Mouse (Mus musculus) megakaryocyte, embryonic 14.5 days (primary cell): Measurements from ENCODE around the gene Bcl9l. TPM values are rescaled to one million over a fixed set of nuclear protein-coding genes. Genes with fewer than 3 reads are reported as not detected.

Experiments
- H3K27me3 ChIP-seq: replicated peaks from 2 replicates; pipeline ENCODE3; 2012; ENCODE audit warnings: inconsistent platforms
- H3K36me3 ChIP-seq: replicated peaks from 2 replicates; pipeline ENCODE3; 2012; ENCODE audit warnings: low read length, inconsistent platforms, mixed read lengths
- H3K4me1 ChIP-seq: 2 replicates; pipeline ENCODE4 v1.6.1; 2012; ENCODE audit warnings: inconsistent platforms
- H3K4me3 ChIP-seq: replicated peaks from 2 replicates; pipeline ENCODE3; 2012; ENCODE audit warnings: moderate library complexity, mild to moderate bottlenecking, inconsistent platforms
- H3K9me3 ChIP-seq: 2 replicates; pipeline ENCODE4 v1.6.1; 2012; ENCODE audit warnings: inconsistent platforms
- FLI1 ChIP-seq: IDR thresholded peaks from 2 replicates; pipeline ENCODE4 v1.6.1; 2012; ENCODE audit warnings: low read length, inconsistent platforms, mixed read lengths
- GATA1 ChIP-seq: IDR thresholded peaks from 3 replicates; pipeline ENCODE4 v1.6.1; 2012; ENCODE audit warnings: mixed read lengths, low read length, inconsistent platforms, borderline replicate concordance
- polyA plus RNA-seq: library from polyadenylated mRNA; stranded (reverse); fragments of >175 nt; gene quantifications from 2 replicates; pipeline ENCODE4 v1.2.3, GENCODE M21; 2012; ENCODE audit warnings: low replicate concordance; ENCODE audit not compliant: insufficient read depth

The Bcl9l gene
- polyA plus RNA-seq, 1 experiment = 11.6 TPM

GRCm38 (mm10) chr9:44540676-44541075, 58.1 kb downstream of the Bcl9l start:
- no peak overlapping the region for H3K4me3 ChIP-seq
- no peaks in the 10 kb centered on the region for H3K27me3 ChIP-seq
- H3K4me1 ChIP-seq = peaks cover 75% of the 10 kb centered on the region
- H3K36me3 ChIP-seq = no peaks in the 10 kb centered on the region
- TF ChIP-seq FLI1 (no peak), GATA1 (no peak)
- H3K9me3 ChIP-seq = no peaks in the 10 kb centered on the region

GRCm38 (mm10) chr9:44542364-44542763, 59.7 kb downstream of the Bcl9l start:
- no peak overlapping the region for H3K4me3 ChIP-seq
- peaks cover 67% of the 10 kb centered on the region for H3K4me1 ChIP-seq
- no peaks in the 10 kb centered on the region for H3K36me3 ChIP-seq
- H3K9me3 ChIP-seq = no peaks in the 10 kb centered on the region
- TF ChIP-seq GATA1 (no peak), FLI1 (no peak)
- H3K27me3 ChIP-seq = no peaks in the 10 kb centered on the region

GRCm38 (mm10) chr9:44544986-44545385, 62.4 kb downstream of the Bcl9l start:
- TF ChIP-seq GATA1 (no peak), FLI1 (no peak)
- no peak overlapping the region for H3K4me3 ChIP-seq

GRCm38 (mm10) chr9:44548412-44549152, 66.0 kb downstream of the Bcl9l start:
- peaks cover 12% of the 10 kb centered on the region for H3K36me3 ChIP-seq
- peaks cover 32% of the 10 kb centered on the region for H3K4me1 ChIP-seq
- peaks cover 16% of the 10 kb centered on the region for H3K9me3 ChIP-seq
- no peaks in the 10 kb centered on the region for H3K27me3 ChIP-seq
- no peak overlapping the region for H3K4me3 ChIP-seq
- TF ChIP-seq FLI1 (no peak), GATA1 (no peak)

More at GRCm38 (mm10) chr9:44544986-44545385, 62.4 kb downstream of the Bcl9l start:
- Histone ChIP-seq H3K9me3 (peaks cover 13% of the 10 kb centered on the region), H3K4me1 (peaks cover 51% of the 10 kb centered on the region), H3K27me3 (no peaks in the 10 kb centered on the region), H3K36me3 (peaks cover 12% of the 10 kb centered on the region)

GRCm38 (mm10) chr9:44551138-44551537, 68.5 kb downstream of the Bcl9l start:
- H3K27me3 ChIP-seq = no peaks in the 10 kb centered on the region
- peaks cover 12% of the 10 kb centered on the region for H3K36me3 ChIP-seq
- H3K4me3 ChIP-seq = no peak overlapping the region
- peaks cover 16% of the 10 kb centered on the region for H3K9me3 ChIP-seq
- TF ChIP-seq GATA1 (no peak), FLI1 (no peak)
- H3K4me1 ChIP-seq = peaks cover 18% of the 10 kb centered on the region

GRCm38 (mm10) chr9:44552161-44552560, 69.5 kb downstream of the Bcl9l start:
- Histone ChIP-seq H3K27me3 (no peaks in the 10 kb centered on the region), H3K4me3 (no peak overlapping the region), H3K4me1 (peaks cover 16% of the 10 kb centered on the region), H3K9me3 (peaks cover 16% of the 10 kb centered on the region), H3K36me3 (peaks cover 12% of the 10 kb centered on the region)
- TF ChIP-seq GATA1 (no peak), FLI1 (no peak)

Other genes starting within 250 kb of the Bcl9l start
- gene Cbl, start 248.8 kb upstream of the Bcl9l start, polyA plus RNA-seq = 2.4 and 3.9 TPM in 2 replicates
- gene Ccdc153, start 242.1 kb upstream of the Bcl9l start, polyA plus RNA-seq = not detected in 2 replicates
- gene Pdzd3, start 231.4 kb upstream of the Bcl9l start, polyA plus RNA-seq = 0.35 TPM in 1 of 2 replicates, not detected in the other
- gene Nlrx1, start 214.2 kb upstream of the Bcl9l start, polyA plus RNA-seq = 5.5 and 12.5 TPM in 2 replicates
- 0.19 TPM in 1 of 2 replicates, not detected in the other for gene Abcg4, start 194.2 kb upstream of the Bcl9l start, polyA plus RNA-seq
- gene Hinfp, start 177.2 kb upstream of the Bcl9l start, polyA plus RNA-seq = 1.3 and 4.9 TPM in 2 replicates
- gene C2cd2l, start 162.5 kb upstream of the Bcl9l start, polyA plus RNA-seq = 44.6 and 94.5 TPM in 2 replicates
- 7.1 and 9.5 TPM in 2 replicates for gene Dpagt1, start 156.8 kb upstream of the Bcl9l start, polyA plus RNA-seq
- 416 and 1,650 TPM in 2 replicates for gene H2afx, start 148.1 kb upstream of the Bcl9l start, polyA plus RNA-seq
- gene Hmbs, start 138.6 kb upstream of the Bcl9l start, polyA plus RNA-seq = 51.1 and 76.9 TPM in 2 replicates
- 5.8 and 8.3 TPM in 2 replicates for gene Vps11, start 121.2 kb upstream of the Bcl9l start, polyA plus RNA-seq
- gene Hyou1, start 103.3 kb upstream of the Bcl9l start, polyA plus RNA-seq = 14.1 and 28.1 TPM in 2 replicates
- gene Slc37a4, start 86.0 kb upstream of the Bcl9l start, polyA plus RNA-seq = 10.2 and 10.4 TPM in 2 replicates
- gene Rps25, start 75.7 kb upstream of the Bcl9l start, polyA plus RNA-seq = 33.9 and 149 TPM in 2 replicates
- 10.0 and 29.6 TPM in 2 replicates for gene Trappc4, start 75.2 kb upstream of the Bcl9l start, polyA plus RNA-seq
- 11.9 and 19.2 TPM in 2 replicates for gene Ccdc84, start 64.3 kb upstream of the Bcl9l start, polyA plus RNA-seq
- not detected in 2 replicates for gene Foxr1, start 41.7 kb upstream of the Bcl9l start, polyA plus RNA-seq
- not detected in 2 replicates for gene Upk2, start 27.8 kb upstream of the Bcl9l start, polyA plus RNA-seq
- gene Cxcr5, start 79.1 kb downstream of the Bcl9l start, polyA plus RNA-seq = not detected in 2 replicates
- gene Ddx6, start 122.1 kb downstream of the Bcl9l start, polyA plus RNA-seq = 4.1 and 10.8 TPM in 2 replicates
- gene Treh, start 190.4 kb downstream of the Bcl9l start, polyA plus RNA-seq = not detected in 2 replicates